Mouse (Mus musculus): Measurements from ENCODE around the gene Art3.

GRCm38 (mm10) chr5:92302149-92302840 lies 29.3 kb upstream of the Art3 start:
- TF ChIP-seq HCFC1 (IDR thresholded peaks at IDR 0.05; ENCODE audit: borderline replicate concordance, insufficient read depth, low read length) (no peak), ZC3H11A (IDR thresholded peaks at IDR 0.05; ENCODE audit: borderline replicate concordance, low read depth, low read length) (no peak), ZNF384 (IDR thresholded peaks at IDR 0.05; ENCODE audit: low read depth, low read length) (no peak), CHD2 (IDR thresholded peaks at IDR 0.05; ENCODE audit: low read depth, low read length) (no peak)
